Mouse (Mus musculus) CH12F3 (cell line): Measurements from ENCODE around the gene Fat2.

ENCODE experiments used
- in situ Hi-C: fragments of 300-500 bp; cut with MboI; formaldehyde crosslinking; loops from 2 replicates; pipeline ENCODE4 v1.14.3; 2020; ENCODE audit warnings: low sequenced_read_pairs

Fat2 gene

GRCm38 (mm10) chr11:55253391-55253790 is 83.0 kb downstream of the Fat2 start:
- in situ Hi-C loops, result no loop called here

- in situ Hi-C loops, result no loop called here
Measured at GRCm38 (mm10) chr11:55250527-55250926, 85.8 kb downstream of the Fat2 start.

- in situ Hi-C loops, result no loop called here
Measured at GRCm38 (mm10) chr11:55240556-55240955, 95.8 kb downstream of the Fat2 start.

GRCm38 (mm10) chr11:55239496-55239895 is 96.9 kb downstream of the Fat2 start:
- in situ Hi-C loops, result no loop called here

GRCm38 (mm10) chr11:55236815-55237214 is 99.5 kb downstream of the Fat2 start:
- in situ Hi-C loops, result no loop called here

GRCm38 (mm10) chr11:55234791-55235190 is 101.6 kb downstream of the Fat2 start:
- in situ Hi-C loops, result no loop called here

- in situ Hi-C loops, result no loop called here
Measured at GRCm38 (mm10) chr11:55234288-55234687, 102.1 kb downstream of the Fat2 start.

GRCm38 (mm10) chr11:55231034-55231433 is 105.3 kb downstream of the Fat2 start:
- in situ Hi-C loops, result no loop called here

- in situ Hi-C loops, result no loop called here
Measured at GRCm38 (mm10) chr11:55221306-55221705, 115.1 kb downstream of the Fat2 start.

- in situ Hi-C loops, result no loop called here
Measured at GRCm38 (mm10) chr11:55218473-55218872, 117.9 kb downstream of the Fat2 start.

GRCm38 (mm10) chr11:55217880-55218279 is 118.5 kb downstream of the Fat2 start:
- in situ Hi-C loops, result no loop called here

GRCm38 (mm10) chr11:55217418-55217817 is 118.9 kb downstream of the Fat2 start:
- in situ Hi-C loops, result no loop called here

- in situ Hi-C loops, result no loop called here
Measured at GRCm38 (mm10) chr11:55216830-55217229, 119.5 kb downstream of the Fat2 start.

GRCm38 (mm10) chr11:55216061-55216460 is 120.3 kb downstream of the Fat2 start:
- in situ Hi-C loops, result no loop called here

GRCm38 (mm10) chr11:55214978-55215377 is 121.4 kb downstream of the Fat2 start:
- in situ Hi-C loops, result no loop called here

GRCm38 (mm10) chr11:55214161-55214560 is 122.2 kb downstream of the Fat2 start:
- in situ Hi-C loops, result no loop called here

GRCm38 (mm10) chr11:55213518-55213917 is 122.8 kb downstream of the Fat2 start:
- in situ Hi-C loops, result no loop called here

GRCm38 (mm10) chr11:55209626-55210353 is 126.6 kb downstream of the Fat2 start:
- in situ Hi-C loops, result no loop called here

GRCm38 (mm10) chr11:55209032-55209431 is 127.3 kb downstream of the Fat2 start:
- in situ Hi-C loops, result no loop called here

- in situ Hi-C loops, result no loop called here
Measured at GRCm38 (mm10) chr11:55208001-55208690, 128.2 kb downstream of the Fat2 start.

GRCm38 (mm10) chr11:55204602-55205001 is 131.8 kb downstream of the Fat2 start:
- in situ Hi-C loops, result no loop called here

- in situ Hi-C loops, result no loop called here
Measured at GRCm38 (mm10) chr11:55204159-55204596, 132.2 kb downstream of the Fat2 start, which contains the start of gene Slc36a1. Gene Slc36a1, plus strand, starts transcription at chr11:55204350.
